10 mouse cellular contexts compared by ENCODE assay signal in genomic region chr5:38879989-38880706, GRCm38 (mm10). TPM values are rescaled to one million over a fixed set of nuclear protein-coding genes. Genes with fewer than 3 reads are reported as not detected.
DNase-seq lines count a peak whose midpoint lies in the region; ATAC-seq and TF ChIP-seq lines count a peak whose summit lies in the region.
"Had no signal": no experiment of that assay in that cellular context is flagged by ENCODE, and none has a peak within 500 bp of the region (broad histone marks: within the 10 kb centered on the region; RNA-seq: fewer than 3 reads in every experiment).

No protein-coding gene starts in this region.

- no peaks in the 10 kb centered on the region for H3K27me3 ChIP-seq in lung, embryonic 14.5 days (ENCODE audit: insufficient read depth, low read length)
- no peaks in the 10 kb centered on the region for H3K27me3 ChIP-seq in limb, embryonic 13.5 days

- DNase-seq in heart, adult 11 months, result peak; percentile 89
- no peak for DNase-seq in heart, adult 8-10 months (ENCODE audit: low spot score)
- peak; percentile 56 for DNase-seq in lung, embryonic 14.5 days
- DNase-seq in lung, postnatal 36 days, result no peak
- DNase-seq in embryo, embryonic 10.5 days (ENCODE audit: low spot score), result peak; percentile 29
- DNase-seq in urinary bladder, postnatal 14 days (ENCODE audit: low spot score), result no peak
- no peak for DNase-seq in B cell, adult 2 months
- DNase-seq: cerebellum, adult 9-11 months had no signal

- no peak overlapping the region for H3K9ac ChIP-seq in lung, embryonic 14.5 days
- H3K9ac ChIP-seq in limb, embryonic 13.5 days, result no peak overlapping the region
- H3K9ac ChIP-seq: liver, embryonic 14.5 days had no signal

- 15% methylated on average over 11 of the region's 11 CpGs for WGBS in lung, embryonic 14.5 days
- 15% methylated on average over 11 of the region's 11 CpGs for WGBS in limb, embryonic 13.5 days

- ATAC-seq in lung, embryonic 14.5 days (ENCODE audit: insufficient read depth), result 0 out of 2 replicates have a peak, but pooled peaks have one; percentile 38
- peak; percentile 73 for ATAC-seq in limb, embryonic 13.5 days (ENCODE audit: low FRiP score, low read depth)

- no peak overlapping the region for H3K27ac ChIP-seq in lung, embryonic 14.5 days (ENCODE audit: low read depth)
- H3K27ac ChIP-seq in limb, embryonic 13.5 days, result no peak overlapping the region
- H3K27ac ChIP-seq: liver, embryonic 14.5 days had no signal

- H3K4me2 ChIP-seq in lung, embryonic 14.5 days, result no peak overlapping the region
- H3K4me2 ChIP-seq in limb, embryonic 13.5 days (replicated peaks), result 0 out of 2 replicates have a peak overlapping the region, but pooled peaks have one; percentile 27

- no peak for TF ChIP-seq CTCF in lung, embryonic 14.5 days (IDR thresholded peaks at IDR 0.05; ENCODE audit: low read depth)

- no peaks in the 10 kb centered on the region for H3K9me3 ChIP-seq in lung, embryonic 14.5 days (ENCODE audit: low read depth, low read length)
- H3K9me3 ChIP-seq in limb, embryonic 13.5 days, result no peaks in the 10 kb centered on the region

- H3K4me1 ChIP-seq in lung, embryonic 14.5 days (ENCODE audit: insufficient read depth), result peaks cover 4% of the 10 kb centered on the region; the same call in 1 of the 2 replicates
- H3K4me1 ChIP-seq in limb, embryonic 13.5 days, result peaks cover 21% of the 10 kb centered on the region

- no peak overlapping the region for H3K4me3 ChIP-seq in lung, embryonic 14.5 days (ENCODE audit: low read depth, low read length)
- H3K4me3 ChIP-seq in limb, embryonic 13.5 days, result no peak overlapping the region

- H3K36me3 ChIP-seq in lung, embryonic 14.5 days (ENCODE audit: insufficient read depth), result no peaks in the 10 kb centered on the region
- H3K36me3 ChIP-seq in limb, embryonic 13.5 days, result no peaks in the 10 kb centered on the region

RNA-seq across cellular contexts. Expression of gene Clnk, which starts 3.5 kb away (rescaled TPM):
- not detected for total RNA-seq in heart, adult 8-10 months (2022)
- polyA plus RNA-seq in lung, embryonic 14.5 days (2014; fragmentation: Nextera tagmentation; extraction: Ambion mirVana), result 0.11 TPM in 1 of 2 replicates, not detected in the other
- not detected in 2 replicates for polyA plus RNA-seq in limb, embryonic 13.5 days (2015; fragmentation: Nextera tagmentation; extraction: Ambion mirVana)

Comparison
In these comparisons a context has a peak if more than half of its experiments do, and no peak if none do; other contexts are left out.
1. DNase-seq: peak in heart, adult 11 months (single experiment), lung, embryonic 14.5 days (single experiment) and embryo, embryonic 10.5 days (single experiment); none in heart, adult 8-10 months (single experiment), lung, postnatal 36 days (single experiment), urinary bladder, postnatal 14 days (single experiment) and B cell, adult 2 months (0 of 2).